Mouse (Mus musculus): Measurements from ENCODE around the gene 2410131K14Rik.

DNA sequence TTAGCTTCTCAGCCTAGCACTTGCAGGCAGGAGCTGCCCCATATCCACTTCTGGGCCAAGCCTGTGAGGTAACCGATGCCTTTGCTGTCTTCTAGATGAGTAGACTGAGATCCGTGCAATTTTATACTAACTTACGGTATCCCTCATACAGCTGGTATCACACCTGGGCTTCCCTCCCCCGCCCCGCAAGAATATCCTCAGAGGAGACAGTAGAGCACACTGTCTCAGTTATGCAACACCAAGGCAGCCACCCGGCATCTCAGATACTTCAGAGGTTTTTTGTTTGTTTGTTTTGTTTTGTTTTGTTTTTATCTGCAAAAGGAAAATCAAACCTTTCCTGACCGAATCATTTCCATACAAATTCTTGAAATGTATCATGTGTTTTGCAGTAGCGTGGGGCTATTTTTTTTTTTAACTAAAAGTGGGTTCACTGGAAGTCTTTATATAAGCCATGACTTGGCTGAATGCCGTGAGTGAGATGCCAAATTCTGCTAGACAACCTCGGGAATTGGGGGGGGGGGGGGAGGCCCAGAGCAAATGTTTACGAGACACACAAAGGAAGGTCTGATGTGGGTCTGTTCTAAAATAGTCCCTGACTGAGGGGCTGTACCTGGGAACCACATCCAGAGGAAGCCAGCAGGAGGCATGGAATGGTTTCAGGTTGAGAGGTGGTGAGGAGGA is 54.8 kb downstream of the 2410131K14Rik start:
- TF ChIP-seq POLR2A (IDR thresholded peaks at IDR 0.05; ENCODE audit: low read depth, low read length) (no peak), CTCF (IDR thresholded peaks at IDR 0.05; ENCODE audit: borderline replicate concordance, insufficient read depth, low read length) (no peak)
